ENCODE assay signal across 13 mouse cellular contexts in genomic region chr6:144319717-144320116, GRCm38 (mm10).
"Had no signal": no experiment of that assay in that cellular context is flagged by ENCODE, and none has a peak within 500 bp of the region (broad histone marks: within the 10 kb centered on the region; RNA-seq: fewer than 3 reads in every experiment).

No protein-coding gene starts in this region.

- ATAC-seq: midbrain, embryonic 15.5 days had no signal

- H3K9me3 ChIP-seq: liver, embryonic 15.5 days; midbrain, embryonic 15.5 days had no signal

- DNase-seq: kidney, postnatal 10 days; lung, adult 2 months; lung, postnatal 10 days; retina, postnatal 1 day; right cerebral cortex, postnatal 25 days had no signal

- H3K4me3 ChIP-seq: layer of hippocampus, adult 2 months; liver, embryonic 15.5 days; megakaryocyte, embryonic 14.5 days; midbrain, embryonic 15.5 days; neural tube, embryonic 12.5 days had no signal

- H3K36me3 ChIP-seq: liver, embryonic 15.5 days; midbrain, embryonic 15.5 days; neural tube, embryonic 12.5 days had no signal

- H3K4me2 ChIP-seq: liver, embryonic 11.5 days; liver, embryonic 15.5 days; midbrain, embryonic 11.5 days; midbrain, embryonic 15.5 days; neural tube, embryonic 12.5 days had no signal

- H3K27me3 ChIP-seq: liver, embryonic 15.5 days; megakaryocyte, embryonic 14.5 days; midbrain, embryonic 15.5 days; neural tube, embryonic 12.5 days had no signal

- H3K9ac ChIP-seq: liver, embryonic 15.5 days; midbrain, embryonic 15.5 days; neural tube, embryonic 12.5 days had no signal

- H3K4me1 ChIP-seq: liver, embryonic 15.5 days; megakaryocyte, embryonic 14.5 days; midbrain, embryonic 15.5 days; neural tube, embryonic 12.5 days had no signal

- H3K27ac ChIP-seq: layer of hippocampus, adult 2 months; liver, embryonic 15.5 days; macrophage; midbrain, embryonic 15.5 days; neural tube, embryonic 12.5 days had no signal
